Mouse (Mus musculus) ES-E14 (cell line): ENCODE measurements around the gene Tial1. TPM values are rescaled to one million over a fixed set of nuclear protein-coding genes. Genes with fewer than 3 reads are reported as not detected.

Source experiments
- DNase-seq: peaks from one replicate; pipeline ENCODE4 v3.0.0-alpha.2; 2013; ENCODE audit warnings: low read depth, low spot score
- H3K27ac ChIP-seq: 2 replicates; pipeline ENCODE4 v1.5.1; 2012; ENCODE audit warnings: low read depth, mild to moderate bottlenecking, low read length, moderate library complexity, mixed read lengths; ENCODE audit not compliant: poor library complexity, insufficient read depth, severe bottlenecking
- H3K36me3 ChIP-seq: 2 replicates; pipeline ENCODE4 v1.6.1; 2012; ENCODE audit warnings: mild to moderate bottlenecking, low read length, moderate library complexity, mixed read lengths; ENCODE audit not compliant: control insufficient read depth, poor library complexity, insufficient read depth, severe bottlenecking
- H3K4me1 ChIP-seq, 2 experiments: fragments of 150-350 bp in 1 of 2; sonication (generic) in 1 of 2; 2 replicates each; pipeline ENCODE4 v1.6.1; 2012; ENCODE audit warnings: low read length in 2 of 2, mild to moderate bottlenecking in 1 of 2, mixed read lengths in 1 of 2; ENCODE audit not compliant: control insufficient read depth in 2 of 2, insufficient read depth in 2 of 2, poor library complexity in 1 of 2
- H3K4me3 ChIP-seq, 2 experiments: fragments of 150-350 bp in 1 of 2; sonication (generic) in 1 of 2; 2 replicates each; pipeline ENCODE4 v1.5.1; 2012; ENCODE audit warnings: low read length in 2 of 2, low read depth in 1 of 2, mild to moderate bottlenecking in 1 of 2, mixed read lengths in 1 of 2; ENCODE audit not compliant: insufficient read depth in 1 of 2, poor library complexity in 1 of 2, severe bottlenecking in 1 of 2
- H3K9ac ChIP-seq: 2 replicates; pipeline ENCODE4 v1.6.1; 2012; ENCODE audit warnings: low read depth, mild to moderate bottlenecking, low read length, mixed read lengths; ENCODE audit not compliant: poor library complexity, insufficient read depth, severe bottlenecking
- H3K9me3 ChIP-seq: fragments of 150-350 bp; sonication (generic); 2 replicates; pipeline ENCODE4 v1.6.1; 2012; ENCODE audit warnings: low read depth, mild to moderate bottlenecking, low read length; ENCODE audit not compliant: control insufficient read depth, insufficient read depth
- CHD2 ChIP-seq: IDR thresholded peaks from 2 replicates; pipeline ENCODE4 v1.6.1; 2014; ENCODE audit warnings: mild to moderate bottlenecking, low read depth, low read length, inconsistent platforms
- HCFC1 ChIP-seq: IDR thresholded peaks from 2 replicates; pipeline ENCODE4 v1.6.1; 2012; ENCODE audit warnings: low read length, inconsistent platforms, borderline replicate concordance; ENCODE audit not compliant: insufficient read depth
- MAFK ChIP-seq: IDR thresholded peaks from 2 replicates; pipeline ENCODE4 v1.6.1; 2014; ENCODE audit warnings: mild to moderate bottlenecking, low read depth, low read length, inconsistent platforms; ENCODE audit not compliant: insufficient read depth
- ZC3H11A ChIP-seq: IDR thresholded peaks from 2 replicates; pipeline ENCODE4 v1.6.1; 2012; ENCODE audit warnings: low read depth, mild to moderate bottlenecking, inconsistent platforms, low read length, borderline replicate concordance
- ZNF384 ChIP-seq: IDR thresholded peaks from 2 replicates; pipeline ENCODE4 v1.6.1; 2012; ENCODE audit warnings: low read depth, low read length, inconsistent platforms
- in situ Hi-C, 2 experiments: fragments of 600-800 bp; cut with MboI; formaldehyde crosslinking; loops; one replicate each; pipeline ENCODE4 v1.15.1; 2025; ENCODE audit warnings: low sequenced_read_pairs in 2 of 2, inconsistent platforms in 1 of 2; ENCODE audit not compliant: unreplicated experiment in 2 of 2
- total RNA-seq: library from RNA; depleted of rRNA; stranded (reverse); fragments of 300-350 nt; gene quantifications from 2 replicates; pipeline ENCODE4 v1.2.3, GENCODE M21; 2012

Gene Tial1
- total RNA-seq, 1 experiment: 73.7 TPM

DNA sequence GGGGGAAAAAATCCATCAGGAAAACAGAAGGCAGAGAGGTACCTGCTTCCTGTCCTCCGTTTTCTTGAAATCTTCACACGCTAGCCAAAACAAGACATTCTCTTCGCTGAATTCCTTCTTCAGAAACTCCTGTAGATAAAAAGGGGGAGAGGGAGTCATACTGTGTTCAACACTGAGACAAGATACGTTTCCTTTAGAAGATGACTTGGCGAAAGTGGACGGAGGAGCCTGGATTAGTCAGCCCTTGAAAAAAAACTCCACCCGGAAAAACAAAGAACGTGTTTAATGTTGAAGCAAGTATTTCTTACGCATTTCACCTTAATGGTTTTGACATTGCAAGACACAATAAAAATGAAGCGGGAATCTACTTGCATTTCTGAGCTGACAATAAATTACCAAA, 58.4 kb downstream of the Tial1 start:
- DNase-seq: no peak
- H3K4me1 ChIP-seq: no peaks in the 10 kb centered on the region
- in situ Hi-C loops: loop anchor here in 1 of 2 experiments (25.0 kb wide), 1 partner anchor 284 kb away; no protein-coding TSS in a partner anchor
- no peak overlapping the region for H3K4me3 ChIP-seq
- H3K27ac ChIP-seq: no peak overlapping the region
- H3K9ac ChIP-seq: no peak overlapping the region
- H3K36me3 ChIP-seq: no peaks in the 10 kb centered on the region
- H3K9me3 ChIP-seq: no peaks in the 10 kb centered on the region
- TF ChIP-seq ZC3H11A (no peak), HCFC1 (no peak)

DNA sequence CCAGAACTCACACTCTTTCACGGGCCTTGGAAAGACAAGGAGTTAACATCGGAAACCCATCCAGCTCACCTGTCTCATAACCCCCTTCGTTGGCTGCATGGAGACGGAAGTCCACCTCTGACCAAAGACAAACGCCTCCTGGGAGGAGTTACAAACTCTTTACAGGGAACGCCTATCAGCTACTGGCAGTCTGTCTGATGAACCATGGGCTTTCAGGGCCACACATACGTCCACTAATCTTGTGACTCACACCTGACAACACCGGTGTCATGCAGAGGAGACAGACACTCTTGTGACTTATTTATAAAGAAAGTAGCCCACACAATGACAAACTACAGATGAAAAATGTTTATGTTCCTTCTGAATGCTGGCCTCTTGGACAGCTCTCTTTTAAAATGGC, 58.9 kb downstream of the Tial1 start:
- H3K27ac ChIP-seq: no peak overlapping the region
- in situ Hi-C loops: loop anchor here in 1 of 2 experiments (25.0 kb wide), 1 partner anchor 285 kb away; no protein-coding TSS in a partner anchor
- no peak overlapping the region for H3K4me3 ChIP-seq
- no peaks in the 10 kb centered on the region for H3K9me3 ChIP-seq
- DNase-seq: no peak
- no peak overlapping the region for H3K9ac ChIP-seq
- no peak for TF ChIP-seq HCFC1
- no peak for TF ChIP-seq ZNF384
- TF ChIP-seq CHD2: no peak
- no peak for TF ChIP-seq ZC3H11A
- no peak for TF ChIP-seq MAFK
- H3K4me1 ChIP-seq: no peaks in the 10 kb centered on the region
- no peaks in the 10 kb centered on the region for H3K36me3 ChIP-seq

DNA sequence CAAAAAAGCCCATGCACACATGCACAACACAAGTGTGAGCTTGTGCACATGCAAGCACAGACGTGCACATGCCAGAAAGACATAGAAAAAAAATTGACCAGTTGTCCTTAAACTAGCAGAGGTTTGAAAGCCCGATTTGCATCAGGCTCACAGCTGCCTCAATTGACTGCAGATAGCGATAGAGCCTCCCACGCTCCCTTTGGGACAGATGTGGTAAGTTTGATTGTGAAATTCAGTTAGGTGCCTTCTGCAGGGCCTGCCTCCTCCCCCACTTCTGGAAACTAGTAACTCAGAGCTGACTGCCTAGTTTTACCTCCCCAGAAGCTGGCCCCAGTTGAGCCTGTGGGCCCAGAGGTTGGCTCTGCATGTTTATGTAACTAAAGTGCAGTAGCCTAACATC, 62.9 kb downstream of the Tial1 start:
- in situ Hi-C loops: no loop called here
- Histone ChIP-seq H3K9ac (no peak overlapping the region), H3K36me3 (no peaks in the 10 kb centered on the region), H3K9me3 (no peaks in the 10 kb centered on the region), H3K4me3 (no peak overlapping the region), H3K27ac (no peak overlapping the region), H3K4me1 (no peaks in the 10 kb centered on the region; a peak in 1 of 4 replicates)
- DNase-seq: no peak
- TF ChIP-seq HCFC1: no peak
- no peak for TF ChIP-seq ZNF384
- TF ChIP-seq CHD2: no peak
- no peak for TF ChIP-seq MAFK
- TF ChIP-seq ZC3H11A: no peak

DNA sequence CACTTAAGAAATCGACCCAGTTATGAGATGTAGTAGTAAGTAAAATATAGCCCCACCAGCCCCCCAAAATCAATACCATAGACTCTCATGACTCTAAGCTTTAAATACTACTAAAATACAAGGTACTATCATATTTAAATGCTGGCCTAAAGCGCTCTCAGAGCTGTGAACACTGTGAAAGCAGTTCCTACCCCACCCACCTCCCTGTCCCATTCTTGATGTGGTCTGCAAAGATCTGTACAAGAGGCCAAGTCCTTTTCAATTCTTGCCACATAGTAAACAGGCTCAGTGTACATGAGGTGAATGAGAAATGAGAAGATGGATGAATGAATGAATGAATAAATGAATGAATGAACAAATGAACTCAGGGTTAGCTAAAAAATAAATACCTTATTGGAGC, 64.5 kb downstream of the Tial1 start:
- no peak for TF ChIP-seq CHD2
- in situ Hi-C loops: no loop called here
- no peaks in the 10 kb centered on the region for H3K36me3 ChIP-seq

DNA sequence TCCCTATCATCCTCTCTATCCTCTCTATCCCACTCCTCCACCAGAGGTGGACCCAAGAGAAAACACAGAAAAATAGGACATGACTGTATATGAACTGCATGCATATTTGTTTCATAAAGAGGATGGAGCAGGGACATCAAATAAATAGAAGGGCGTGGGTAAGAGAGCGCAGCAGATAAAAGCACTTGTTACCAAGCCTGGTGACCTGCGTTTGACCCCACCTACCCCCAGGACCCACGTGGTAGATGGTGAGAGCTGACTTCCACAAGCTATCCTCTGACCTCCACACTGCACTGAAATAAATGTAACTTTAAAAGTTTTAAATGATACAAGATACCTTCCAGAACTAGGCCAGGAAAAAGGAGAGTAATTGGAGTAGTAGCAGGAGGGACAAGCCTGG, 67.8 kb downstream of the Tial1 start:
- TF ChIP-seq HCFC1 (no peak), MAFK (no peak), CHD2 (no peak), ZNF384 (no peak), ZC3H11A (no peak)
- no peak for DNase-seq
- in situ Hi-C loops: no loop called here
- H3K4me1 ChIP-seq: no peaks in the 10 kb centered on the region; a peak in 1 of 4 replicates
- H3K9ac ChIP-seq: no peak overlapping the region
- H3K4me3 ChIP-seq: no peak overlapping the region
- H3K27ac ChIP-seq: no peak overlapping the region
- H3K9me3 ChIP-seq: no peaks in the 10 kb centered on the region
- H3K36me3 ChIP-seq: no peaks in the 10 kb centered on the region

More for the DNA sequence above, 64.5 kb downstream of the Tial1 start:
- H3K4me1 ChIP-seq: no peaks in the 10 kb centered on the region; a peak in 1 of 4 replicates
- no peak overlapping the region for H3K4me3 ChIP-seq
- H3K9ac ChIP-seq: no peak overlapping the region
- no peak overlapping the region for H3K27ac ChIP-seq
- DNase-seq: no peak
- no peaks in the 10 kb centered on the region for H3K9me3 ChIP-seq
